Mouse (Mus musculus): ENCODE data around the gene Adam15. TPM values are rescaled to one million over a fixed set of nuclear protein-coding genes. Genes with fewer than 3 reads are reported as not detected.

Gene Adam15
- polyA plus RNA-seq, 1 experiment from 2014 or later: 24.1 TPM

DNA sequence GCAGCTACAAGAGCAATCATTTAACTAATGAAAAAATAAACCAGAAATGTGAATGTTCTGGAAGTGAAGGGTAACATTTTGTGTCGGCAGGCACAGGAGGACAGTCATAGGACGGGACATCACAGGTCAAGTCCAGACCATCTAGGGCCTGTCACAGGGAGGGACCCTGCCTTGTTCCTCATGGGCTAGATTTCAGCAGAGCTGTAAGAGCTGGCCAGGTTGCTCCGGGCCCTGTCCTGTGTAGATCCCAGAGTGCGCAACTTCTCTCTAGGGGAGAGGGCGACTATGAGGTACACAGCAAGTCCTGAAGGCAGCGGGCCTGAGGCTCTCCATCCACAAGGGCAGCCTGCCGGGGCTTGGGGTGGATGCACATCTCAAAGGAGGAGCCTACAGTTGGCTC, 11.9 kb upstream of the Adam15 start, which contains the start of gene Dcst2:
TSS of gene Dcst2 (plus strand) at position 301 of the 400 bp plus-strand sequence.
- no peak within 1 kb of the TSS for H3K4me2 ChIP-seq
- H3K36me3 ChIP-seq (ENCODE audit: poor library complexity, severe bottlenecking): no peaks in the 10 kb centered on the region
- H3K27ac ChIP-seq: no peak within 1 kb of the TSS
- no peaks in the 10 kb centered on the region for H3K9me3 ChIP-seq (replicated peaks)
- no peak within 1 kb of the TSS for H3K4me3 ChIP-seq
- ATAC-seq: no peak
- 0 out of 2 replicates have a peak, but pooled peaks cover 5% of the 10 kb centered on the region for H3K27me3 ChIP-seq
- WGBS: 83% methylated on average over 7 of the region's 7 CpGs
- no peak within 1 kb of the TSS for H3K9ac ChIP-seq
- H3K4me1 ChIP-seq: no peaks in the 10 kb centered on the region

DNA sequence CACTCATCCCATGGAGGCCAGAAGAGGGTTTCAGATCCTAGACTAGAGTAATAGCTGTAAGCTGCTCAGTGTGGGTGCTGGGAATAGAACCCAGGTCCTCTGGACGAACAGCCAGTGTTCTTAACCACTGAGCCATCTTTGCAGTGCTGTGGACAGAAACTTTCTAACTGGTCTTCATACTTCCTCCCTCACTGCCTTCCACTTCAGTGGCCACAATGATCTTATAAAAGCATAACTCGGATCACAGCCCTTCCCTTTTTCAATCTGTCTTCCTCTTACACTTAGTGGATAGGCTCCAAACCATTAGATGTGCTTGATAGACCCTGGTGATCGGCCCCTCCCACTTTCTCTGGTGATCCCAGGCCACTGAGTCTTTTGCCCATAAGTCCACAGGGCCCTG, 10.4 kb upstream of the Adam15 start:
- H3K27ac ChIP-seq: no peak overlapping the region
- H3K9me3 ChIP-seq (replicated peaks): no peaks in the 10 kb centered on the region
- H3K27me3 ChIP-seq: 0 out of 2 replicates have a peak, but pooled peaks cover 11% of the 10 kb centered on the region
- no peak overlapping the region for H3K4me2 ChIP-seq
- no peaks in the 10 kb centered on the region for H3K4me1 ChIP-seq
- no peak overlapping the region for H3K9ac ChIP-seq
- ATAC-seq: no peak
- no peaks in the 10 kb centered on the region for H3K36me3 ChIP-seq (ENCODE audit: poor library complexity, severe bottlenecking)
- H3K4me3 ChIP-seq: no peak overlapping the region
- WGBS: 76% methylated on average over 3 of the region's 3 CpGs

GRCm38 (mm10) chr3:89359630-89360029, 9.8 kb upstream of the Adam15 start:
- WGBS: 80% methylated on average over 6 of the region's 6 CpGs
- Histone ChIP-seq H3K9ac (no peak overlapping the region), H3K36me3 (ENCODE audit: poor library complexity, severe bottlenecking) (no peaks in the 10 kb centered on the region), H3K4me3 (no peak overlapping the region), H3K27me3 (0 out of 2 replicates have a peak, but pooled peaks cover 9% of the 10 kb centered on the region), H3K4me1 (0 out of 2 replicates have a peak, but pooled peaks cover 2% of the 10 kb centered on the region), H3K27ac (no peak overlapping the region), H3K9me3 (replicated peaks) (no peaks in the 10 kb centered on the region), H3K4me2 (no peak overlapping the region)
- ATAC-seq: no peak

GRCm38 (mm10) chr3:89356029-89356428, 6.2 kb upstream of the Adam15 start:
- Histone ChIP-seq H3K4me3 (no peak overlapping the region), H3K27me3 (peaks cover 22% of the 10 kb centered on the region; the same call in 1 of the 2 replicates), H3K27ac (no peak overlapping the region), H3K9ac (0 out of 2 replicates have a peak overlapping the region, but pooled peaks have one; percentile 31), H3K36me3 (ENCODE audit: poor library complexity, severe bottlenecking) (no peaks in the 10 kb centered on the region), H3K4me1 (0 out of 2 replicates have a peak, but pooled peaks cover 2% of the 10 kb centered on the region), H3K4me2 (no peak overlapping the region), H3K9me3 (replicated peaks) (no peaks in the 10 kb centered on the region)
- WGBS: 75% methylated on average over 9 of the region's 9 CpGs
- ATAC-seq: no peak

DNA sequence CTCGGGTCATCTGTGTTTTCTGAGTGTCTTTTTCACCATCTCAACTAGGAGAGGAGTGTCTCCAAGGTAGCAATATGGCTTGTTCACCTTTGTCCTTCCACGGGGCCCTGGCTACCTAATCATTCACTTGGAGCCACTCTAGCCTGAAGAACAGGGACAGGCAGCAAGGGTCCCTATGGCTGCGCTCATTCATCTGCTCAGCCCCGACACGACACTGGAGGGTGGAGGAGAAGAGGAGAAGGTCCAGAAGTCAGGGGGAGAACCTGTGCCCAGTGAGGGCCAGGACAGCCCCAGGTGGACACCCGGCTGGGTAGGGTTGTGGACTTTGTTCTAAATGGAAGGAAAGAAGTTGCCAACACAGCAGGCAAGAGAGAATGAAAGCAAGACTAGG, 5.7 kb upstream of the Adam15 start:
- Histone ChIP-seq H3K27ac (no peak overlapping the region), H3K4me2 (no peak overlapping the region), H3K9me3 (replicated peaks) (no peaks in the 10 kb centered on the region), H3K4me3 (no peak overlapping the region), H3K36me3 (ENCODE audit: poor library complexity, severe bottlenecking) (no peaks in the 10 kb centered on the region), H3K27me3 (peaks cover 26% of the 10 kb centered on the region; the same call in 1 of the 2 replicates), H3K9ac (no peak overlapping the region; the same call in 1 of the 2 replicates), H3K4me1 (peaks cover 6% of the 10 kb centered on the region; the same call in 1 of the 2 replicates)
- WGBS: 85% methylated on average over 6 of the region's 6 CpGs
- ATAC-seq: no peak

GRCm38 (mm10) chr3:89354816-89355511, 5.2 kb upstream of the Adam15 start:
- ATAC-seq: peak; percentile 28; the same call in 1 of the 2 replicates
- Histone ChIP-seq H3K4me1 (peaks cover 11% of the 10 kb centered on the region; the same call in 1 of the 2 replicates), H3K4me2 (no peak overlapping the region), H3K27ac (no peak overlapping the region), H3K4me3 (no peak overlapping the region), H3K36me3 (ENCODE audit: poor library complexity, severe bottlenecking) (no peaks in the 10 kb centered on the region), H3K9ac (no peak overlapping the region; the same call in 1 of the 2 replicates), H3K27me3 (peaks cover 27% of the 10 kb centered on the region; the same call in 1 of the 2 replicates), H3K9me3 (replicated peaks) (no peaks in the 10 kb centered on the region)
- WGBS: 22% methylated on average over 5 of the region's 5 CpGs

DNA sequence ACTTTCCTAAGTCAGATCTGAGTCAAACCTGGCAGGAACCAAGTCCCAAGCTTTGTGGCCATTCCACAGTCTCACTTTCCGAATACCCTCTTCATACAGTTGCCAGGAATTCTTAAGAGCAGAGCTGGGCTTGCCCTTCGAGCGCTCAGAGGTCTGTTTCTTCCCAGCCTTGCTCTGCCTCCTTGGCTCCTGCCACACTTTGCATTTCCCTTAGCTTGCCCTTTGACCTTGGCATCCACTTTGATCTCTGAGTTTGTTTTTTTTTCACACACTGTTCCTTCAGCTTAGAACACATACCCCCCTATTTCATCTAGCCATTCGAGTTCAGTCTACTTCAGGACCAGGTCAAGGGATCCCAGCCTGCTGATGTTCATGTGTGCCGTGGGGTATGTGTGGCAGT, 1.5 kb upstream of the Adam15 start:
- Histone ChIP-seq H3K9ac (no peak overlapping the region), H3K36me3 (ENCODE audit: poor library complexity, severe bottlenecking) (0 out of 2 replicates have a peak, but pooled peaks cover under 1% of the 10 kb centered on the region), H3K4me2 (no peak overlapping the region), H3K27me3 (peaks cover 42% of the 10 kb centered on the region), H3K4me3 (no peak overlapping the region), H3K27ac (no peak overlapping the region), H3K4me1 (peaks cover 23% of the 10 kb centered on the region), H3K9me3 (replicated peaks) (no peaks in the 10 kb centered on the region)
- 81% methylated on average over 5 of the region's 5 CpGs for WGBS
- no peak for ATAC-seq

DNA sequence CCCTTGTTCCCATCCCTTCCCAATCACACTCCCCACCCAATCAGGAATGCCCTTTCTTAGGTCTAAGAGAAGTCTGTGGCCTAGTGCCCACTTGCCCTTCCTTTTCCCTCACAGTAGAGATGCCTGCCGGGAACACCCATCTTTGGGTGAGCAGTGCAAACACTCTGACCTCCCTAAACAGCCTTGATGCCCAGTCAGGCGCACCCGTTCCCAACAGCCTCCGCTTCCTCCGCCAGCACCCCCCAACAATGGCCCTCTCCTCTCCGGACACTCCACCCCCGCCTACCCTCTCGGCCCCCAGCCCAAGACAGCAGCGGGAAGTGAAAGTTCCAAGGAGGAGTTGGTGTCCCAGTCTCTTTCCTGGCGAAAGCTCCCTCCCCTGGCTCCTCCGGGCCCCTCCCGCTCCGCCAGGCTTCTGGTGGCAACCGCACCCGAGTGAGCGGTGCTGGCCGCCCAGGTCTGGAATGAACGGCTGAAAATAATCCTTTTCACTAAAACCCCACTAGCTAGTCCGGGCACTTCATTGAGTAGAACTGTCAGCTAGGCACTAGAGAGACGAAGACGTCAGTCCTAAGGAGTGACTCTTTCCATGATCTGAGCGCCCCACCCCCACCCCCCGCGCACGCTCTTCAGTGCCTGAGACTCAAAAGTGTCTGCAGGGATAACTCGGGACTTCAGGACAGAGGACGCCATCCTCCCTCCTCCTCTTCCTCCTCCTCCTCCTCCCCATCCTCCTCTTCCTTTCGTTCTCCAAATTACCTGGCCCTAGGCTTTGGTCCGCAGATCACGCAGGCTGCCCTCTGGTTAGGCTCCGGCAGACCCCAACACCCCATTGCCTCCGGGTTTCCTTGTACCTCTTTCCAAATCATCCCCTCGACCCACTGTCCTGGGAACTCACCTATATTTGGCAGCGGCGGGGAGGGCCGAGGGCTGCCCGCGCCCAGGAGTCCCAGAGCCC, 606 bp downstream of the Adam15 start:
- H3K27me3 ChIP-seq: peaks cover 33% of the 10 kb centered on the region
- no peaks in the 10 kb centered on the region for H3K9me3 ChIP-seq (replicated peaks)
- 1% methylated on average over 38 of the region's 38 CpGs for WGBS
- peak overlapping the region; percentile 94 for H3K4me2 ChIP-seq
- H3K36me3 ChIP-seq (ENCODE audit: poor library complexity, severe bottlenecking): peaks cover 12% of the 10 kb centered on the region; the same call in 1 of the 2 replicates
- peak overlapping the region; percentile 69; the same call in 1 of the 2 replicates for H3K27ac ChIP-seq
- peak; percentile 43; the same call in 1 of the 2 replicates for ATAC-seq
- peak overlapping the region; percentile 76 for H3K9ac ChIP-seq
- peak overlapping the region; percentile 62 for H3K4me3 ChIP-seq
- H3K4me1 ChIP-seq: peaks cover 20% of the 10 kb centered on the region

GRCm38 (mm10) chr3:89347916-89348315, 1.9 kb downstream of the Adam15 start:
- H3K36me3 ChIP-seq (ENCODE audit: poor library complexity, severe bottlenecking): peaks cover 19% of the 10 kb centered on the region
- no peak overlapping the region for H3K27ac ChIP-seq
- no peak for ATAC-seq
- H3K4me1 ChIP-seq: peaks cover 20% of the 10 kb centered on the region
- no peak overlapping the region for H3K4me2 ChIP-seq
- H3K27me3 ChIP-seq: peaks cover 25% of the 10 kb centered on the region
- H3K4me3 ChIP-seq: no peak overlapping the region
- H3K9me3 ChIP-seq (replicated peaks): no peaks in the 10 kb centered on the region
- 57% methylated on average over 1 of the region's 1 CpGs for WGBS
- no peak overlapping the region for H3K9ac ChIP-seq

- 86% methylated on average over 10 of the region's 10 CpGs for WGBS
- peaks cover 22% of the 10 kb centered on the region for H3K27me3 ChIP-seq
- ATAC-seq: no peak
Observed at GRCm38 (mm10) chr3:89346815-89347540, 2.8 kb downstream of the Adam15 start.

GRCm38 (mm10) chr3:89343279-89343678, 6.5 kb downstream of the Adam15 start:
- H3K4me3 ChIP-seq: no peak overlapping the region
- no peak for ATAC-seq
- H3K9ac ChIP-seq: no peak overlapping the region
- peaks cover 31% of the 10 kb centered on the region for H3K4me1 ChIP-seq
- no peak overlapping the region for H3K4me2 ChIP-seq
- 88% methylated on average over 7 of the region's 7 CpGs for WGBS
- no peak overlapping the region for H3K27ac ChIP-seq
- no peaks in the 10 kb centered on the region for H3K9me3 ChIP-seq (replicated peaks)
- H3K36me3 ChIP-seq (ENCODE audit: poor library complexity, severe bottlenecking): peaks cover 26% of the 10 kb centered on the region
- H3K27me3 ChIP-seq: peaks cover 7% of the 10 kb centered on the region

More at GRCm38 (mm10) chr3:89346815-89347540, 2.8 kb downstream of the Adam15 start:
- H3K36me3 ChIP-seq (ENCODE audit: poor library complexity, severe bottlenecking): peaks cover 26% of the 10 kb centered on the region
- no peaks in the 10 kb centered on the region for H3K9me3 ChIP-seq (replicated peaks)
- H3K4me2 ChIP-seq: no peak overlapping the region
- H3K4me3 ChIP-seq: no peak overlapping the region
- H3K9ac ChIP-seq: no peak overlapping the region
- no peak overlapping the region for H3K27ac ChIP-seq
- H3K4me1 ChIP-seq: peaks cover 22% of the 10 kb centered on the region
